Mouse (Mus musculus) embryonic facial prominence, embryonic 10.5 days (tissue): ENCODE measurements at regions not wholly inside any gene's neighbourhood (a gene's known extent, or its start where the extent isn't known, plus 50 kb on each side); places are given as distances from the start of the nearest gene placed in this dataset.
"Not testable (repeated sequence)": the region's sequence is repeated elsewhere in the genome, so short reads cannot be mapped to it uniquely, and the experiment has no call there.

ENCODE experiments used
- DNase-seq: peaks from one replicate; pipeline ENCODE4 v3.0.0-alpha.2; 2017; ENCODE audit warnings: low spot score
- H3K27ac ChIP-seq: fragments of 300-500 bp; sonication (generic); replicated peaks from 2 replicates; pipeline ENCODE4 v1.5.1; 2016; ENCODE audit warnings: mild to moderate bottlenecking
- H3K27me3 ChIP-seq: fragments of 300-500 bp; sonication (generic); replicated peaks from 2 replicates; pipeline ENCODE4 v1.6.1; 2016; ENCODE audit warnings: low read depth, mild to moderate bottlenecking; ENCODE audit not compliant: poor library complexity, severe bottlenecking
- H3K36me3 ChIP-seq: fragments of 300-500 bp; sonication (generic); replicated peaks from 2 replicates; pipeline ENCODE4 v1.6.1; 2016; ENCODE audit warnings: mild to moderate bottlenecking, moderate library complexity
- H3K4me1 ChIP-seq: fragments of 300-500 bp; sonication (generic); 2 replicates; pipeline ENCODE4 v1.6.1; 2016
- H3K4me3 ChIP-seq: fragments of 300-500 bp; sonication (generic); 2 replicates; pipeline ENCODE4 v1.5.1; 2016; ENCODE audit warnings: mild to moderate bottlenecking, moderate library complexity
- H3K9me3 ChIP-seq: fragments of 300-500 bp; sonication (generic); 2 replicates; pipeline ENCODE4 v1.6.1; 2016; ENCODE audit warnings: mild to moderate bottlenecking
- WGBS: fragments of 180-500 bp; shearing (Covaris S2); methylation state at CpG from one replicate; pipeline ENCODE4 v1.1.7; 2016; 5-methylcytosine and 5-hydroxymethylcytosine counted together

- peak overlapping the region; percentile 37 for H3K27ac ChIP-seq
- 80% methylated on average over 9 of the region's 9 CpGs for WGBS
- H3K9me3 ChIP-seq: no peaks in the 10 kb centered on the region
- no peak for DNase-seq
- H3K36me3 ChIP-seq: no peaks in the 10 kb centered on the region
- H3K4me3 ChIP-seq: no peak overlapping the region
- H3K27me3 ChIP-seq: no peaks in the 10 kb centered on the region
- peaks cover 16% of the 10 kb centered on the region for H3K4me1 ChIP-seq
These were observed 89.6 kb upstream of the Rpl34 start for GRCm38 (mm10) chr3:130819837-130820098.

- no peak for DNase-seq
- Histone ChIP-seq H3K9me3 (no peaks in the 10 kb centered on the region), H3K4me1 (peaks cover 16% of the 10 kb centered on the region), H3K27ac (peak overlapping the region; percentile 78), H3K4me3 (peak overlapping the region; percentile 48), H3K36me3 (no peaks in the 10 kb centered on the region), H3K27me3 (no peaks in the 10 kb centered on the region)
- WGBS: 43% methylated on average over 17 of the region's 17 CpGs
These were observed 89.0 kb upstream of the Rpl34 start for GRCm38 (mm10) chr3:130819031-130819836.

- Histone ChIP-seq H3K27me3 (no peaks in the 10 kb centered on the region), H3K36me3 (no peaks in the 10 kb centered on the region), H3K4me3 (peak overlapping the region; percentile 48), H3K4me1 (peaks cover 16% of the 10 kb centered on the region), H3K27ac (peak overlapping the region; percentile 78), H3K9me3 (no peaks in the 10 kb centered on the region)
- WGBS: 2% methylated on average over 18 of the region's 18 CpGs
- peak; percentile 93 for DNase-seq
These were observed 88.4 kb upstream of the Rpl34 start for GRCm38 (mm10) chr3:130818467-130819030.

- Histone ChIP-seq H3K9me3 (no peaks in the 10 kb centered on the region), H3K27me3 (no peaks in the 10 kb centered on the region), H3K36me3 (no peaks in the 10 kb centered on the region), H3K27ac (no peak overlapping the region), H3K4me3 (no peak overlapping the region), H3K4me1 (peaks cover 11% of the 10 kb centered on the region; the same call in 1 of the 2 replicates)
- 77% methylated on average over 19 of the region's 19 CpGs for WGBS
- no peak for DNase-seq
These were observed 79.8 kb upstream of the Rpl34 start for GRCm38 (mm10) chr3:130809696-130810665.

DNA sequence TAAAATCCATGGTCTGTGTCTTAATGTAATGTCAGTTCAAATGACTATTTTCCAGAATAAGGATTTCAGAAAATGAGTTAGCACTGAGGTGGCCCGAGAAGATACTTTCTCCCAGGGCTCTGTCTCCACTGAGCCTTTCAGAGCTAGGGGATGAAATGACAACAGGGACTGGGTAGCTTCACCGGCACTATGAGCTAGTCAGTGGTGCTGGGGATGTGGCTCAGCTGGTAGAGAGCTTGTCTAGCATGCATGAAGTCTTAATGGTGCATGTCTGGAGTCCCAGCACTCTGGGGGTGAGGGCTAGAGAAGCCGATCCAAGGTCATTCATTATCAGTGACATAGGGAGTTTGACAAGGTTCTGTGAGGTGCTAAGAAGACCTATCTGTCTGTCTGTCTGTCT is 75.1 kb upstream of the Rpl34 start:
- no peaks in the 10 kb centered on the region for H3K9me3 ChIP-seq
- H3K4me3 ChIP-seq: no peak overlapping the region
- no peak for DNase-seq
- H3K27me3 ChIP-seq: no peaks in the 10 kb centered on the region
- no peak overlapping the region for H3K27ac ChIP-seq
- H3K36me3 ChIP-seq: no peaks in the 10 kb centered on the region
- peaks cover 28% of the 10 kb centered on the region for H3K4me1 ChIP-seq
- WGBS: 91% methylated on average over 3 of the region's 3 CpGs

DNA sequence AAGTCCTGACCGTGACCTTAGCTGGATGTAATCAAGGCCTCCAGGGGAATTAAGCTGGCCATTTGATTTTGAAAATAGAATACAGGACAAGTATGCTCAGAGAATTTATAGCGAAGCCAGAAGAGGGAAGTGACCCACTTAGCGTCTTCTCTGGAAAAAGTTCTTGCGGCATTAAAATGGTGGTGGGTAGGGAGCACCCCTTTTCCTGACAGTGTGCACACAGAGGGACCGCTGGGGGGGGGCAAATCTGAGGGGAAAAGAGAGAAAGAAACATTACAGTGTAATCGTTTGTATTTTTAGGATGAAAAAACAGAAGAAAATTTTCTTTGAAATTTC is 74.1 kb upstream of the Rpl34 start:
- H3K4me1 ChIP-seq: peaks cover 19% of the 10 kb centered on the region
- H3K36me3 ChIP-seq: no peaks in the 10 kb centered on the region
- no peaks in the 10 kb centered on the region for H3K9me3 ChIP-seq
- H3K27ac ChIP-seq: 0 out of 2 replicates have a peak overlapping the region, but pooled peaks have one; percentile 32
- 63% methylated on average over 6 of the region's 6 CpGs for WGBS
- peak overlapping the region; percentile 8; the same call in 1 of the 2 replicates for H3K4me3 ChIP-seq
- no peak for DNase-seq
- H3K27me3 ChIP-seq: no peaks in the 10 kb centered on the region

GRCm38 (mm10) chr3:130803591-130804326 is 73.6 kb upstream of the Rpl34 start:
- Histone ChIP-seq H3K9me3 (no peaks in the 10 kb centered on the region), H3K27me3 (no peaks in the 10 kb centered on the region), H3K4me3 (peak overlapping the region; percentile 8; the same call in 1 of the 2 replicates), H3K4me1 (peaks cover 19% of the 10 kb centered on the region), H3K27ac (0 out of 2 replicates have a peak overlapping the region, but pooled peaks have one; percentile 32), H3K36me3 (no peaks in the 10 kb centered on the region)
- 40% methylated on average over 12 of the region's 12 CpGs for WGBS
- peak; percentile 54 for DNase-seq

DNA sequence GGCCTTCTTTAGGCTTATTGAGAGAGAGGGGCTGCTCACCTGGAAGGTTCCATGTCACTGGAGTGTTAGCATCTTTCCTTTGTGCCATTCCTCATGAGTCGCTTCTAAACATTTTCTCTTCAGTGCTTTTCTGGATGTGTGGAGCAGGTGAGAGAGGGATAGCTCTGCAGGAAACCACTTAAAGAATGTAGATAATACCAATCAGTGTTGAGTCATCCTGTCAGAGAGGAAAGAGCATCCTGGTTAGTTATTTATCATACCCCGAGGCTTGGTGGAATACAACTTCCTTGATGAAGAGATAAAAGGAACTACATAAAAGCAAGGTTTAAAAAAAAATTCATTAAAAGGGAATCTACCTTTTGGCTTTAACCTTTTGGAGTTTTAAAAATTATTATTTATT is 69.8 kb upstream of the Rpl34 start:
- 78% methylated on average over 2 of the region's 2 CpGs for WGBS
- Histone ChIP-seq H3K27ac (no peak overlapping the region), H3K36me3 (no peaks in the 10 kb centered on the region), H3K4me1 (peaks cover 32% of the 10 kb centered on the region), H3K9me3 (no peaks in the 10 kb centered on the region), H3K4me3 (no peak overlapping the region), H3K27me3 (no peaks in the 10 kb centered on the region)
- no peak for DNase-seq

GRCm38 (mm10) chr3:130797956-130798355 is 67.8 kb upstream of the Rpl34 start:
- H3K27me3 ChIP-seq, H3K27ac ChIP-seq, H3K4me3 ChIP-seq, H3K9me3 ChIP-seq, DNase-seq, H3K36me3 ChIP-seq: not testable (repeated sequence)
- H3K4me1 ChIP-seq: peaks cover 18% of the 10 kb centered on the region
- WGBS: 93% methylated on average over 1 of the region's 1 CpGs

DNA sequence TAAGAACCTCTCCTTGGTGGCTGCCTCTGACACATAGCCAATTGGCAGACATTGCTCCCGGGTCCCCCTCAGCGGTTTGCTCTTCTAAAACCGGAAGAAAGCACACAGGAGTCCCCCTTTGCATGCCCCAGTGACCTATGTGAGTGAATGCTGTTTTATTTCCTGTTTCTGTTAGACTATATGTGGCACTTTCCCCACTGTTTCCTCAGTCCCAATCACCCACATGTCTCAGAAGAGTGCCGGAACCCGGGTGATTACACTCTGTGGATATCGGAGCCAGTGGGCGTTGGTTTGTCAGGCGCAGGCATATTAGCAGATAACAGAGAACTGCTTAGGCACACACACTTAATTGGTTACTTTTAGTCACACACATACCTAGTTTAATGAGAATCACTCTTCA is 66.3 kb upstream of the Rpl34 start:
- no peaks in the 10 kb centered on the region for H3K27me3 ChIP-seq
- WGBS: 85% methylated on average over 8 of the region's 8 CpGs
- H3K36me3 ChIP-seq: no peaks in the 10 kb centered on the region
- no peak overlapping the region for H3K4me3 ChIP-seq
- peaks cover 18% of the 10 kb centered on the region for H3K4me1 ChIP-seq
- DNase-seq: no peak
- H3K9me3 ChIP-seq: no peaks in the 10 kb centered on the region
- no peak overlapping the region for H3K27ac ChIP-seq

GRCm38 (mm10) chr3:130795396-130795795 is 65.2 kb upstream of the Rpl34 start:
- 64% methylated on average over 4 of the region's 4 CpGs for WGBS
- Histone ChIP-seq H3K4me1 (peaks cover 18% of the 10 kb centered on the region), H3K9me3 (no peaks in the 10 kb centered on the region), H3K27me3 (no peaks in the 10 kb centered on the region), H3K27ac (no peak overlapping the region), H3K36me3 (no peaks in the 10 kb centered on the region), H3K4me3 (no peak overlapping the region)
- DNase-seq: no peak
